Mouse (Mus musculus): ENCODE measurements around the gene Olfr1140. TPM values are rescaled to one million over a fixed set of nuclear protein-coding genes. Genes with fewer than 3 reads are reported as not detected.

Olfr1140 gene
- total and polyA plus RNA-seq, 3 experiments = not detected

DNA sequence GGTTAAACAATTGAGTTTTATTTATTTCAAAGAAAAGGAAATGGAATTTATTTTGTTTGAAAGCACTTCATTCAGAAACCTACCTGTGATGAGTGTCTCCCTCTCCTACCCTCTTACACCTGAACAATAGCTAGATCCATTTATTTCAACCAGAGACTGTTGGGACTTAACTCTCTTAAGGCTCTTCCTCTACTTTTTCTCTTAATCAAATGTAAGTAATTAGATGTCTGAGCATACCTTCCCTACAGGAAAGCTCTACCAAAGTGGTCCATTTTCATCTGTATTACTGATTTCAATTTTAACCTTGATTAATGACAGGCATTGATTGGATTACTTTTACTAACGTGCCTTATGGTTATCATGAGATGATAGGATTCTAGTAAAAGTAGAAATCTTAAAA is 3.7 kb upstream of the Olfr1140 start, which contains the start of gene Olfr1138:
TSS of gene Olfr1138 (minus strand) at position 101 of the 400 bp plus-strand sequence.
- no peak within 1 kb of the TSS for H3K27ac ChIP-seq (ENCODE audit: insufficient read depth, low read depth)
- H3K4me2 ChIP-seq (ENCODE audit: insufficient read depth, low read depth, poor library complexity, severe bottlenecking) = no peak within 1 kb of the TSS
- no peaks in the 10 kb centered on the region for H3K27me3 ChIP-seq (replicated peaks)
- no peak within 1 kb of the TSS for H3K9ac ChIP-seq (ENCODE audit: insufficient read depth, low read depth)
- TF ChIP-seq UBTF (IDR thresholded peaks at IDR 0.05; ENCODE audit: low read depth, low read length) = no peak
- TF ChIP-seq ETS1 (conservative IDR thresholded peaks at IDR 0.05; ENCODE audit: low read depth, low read length) = no peak
- no peak for TF ChIP-seq CTCF (conservative IDR thresholded peaks at IDR 0.05 in 1 of 2, IDR thresholded peaks at IDR 0.05 in 1 of 2; ENCODE audit: low read depth in 2 of 2, low read length in 2 of 2)
- dilution Hi-C loops (cut with MboI; ENCODE audit: extremely low pct_ligation_motif_present, extremely low pct_unique_long_range_greater_than_20kb, low sequenced_read_pairs) = no loop called here
- H3K4me1 ChIP-seq (ENCODE audit: control insufficient read depth in 1 of 2, insufficient read depth in 2 of 2) = no peaks in the 10 kb centered on the region
- peaks cover 17% of the 10 kb centered on the region for H3K9me3 ChIP-seq (replicated peaks; ENCODE audit: low read length)
- no peaks in the 10 kb centered on the region for H3K36me3 ChIP-seq (replicated peaks in 1 of 2; ENCODE audit: control insufficient read depth in 1 of 2, insufficient read depth in 1 of 2, low read length in 1 of 2)
- no peak within 1 kb of the TSS for H3K4me3 ChIP-seq (replicated peaks in 1 of 3; ENCODE audit: low read depth in 2 of 3, low read length in 2 of 3, poor library complexity in 1 of 3)
- in situ Hi-C loops (cut with MboI; ENCODE audit: low pct_ligation_motif_present, low pct_unique_long_range_greater_than_20kb, low sequenced_read_pairs) = no loop called here
- no peaks in the 10 kb centered on the region for H3K79me2 ChIP-seq (replicated peaks; ENCODE audit: control insufficient read depth, extremely low read depth, insufficient read depth, poor library complexity, severe bottlenecking)
- DNase-seq (ENCODE audit: extremely low read depth) = no peak

DNA sequence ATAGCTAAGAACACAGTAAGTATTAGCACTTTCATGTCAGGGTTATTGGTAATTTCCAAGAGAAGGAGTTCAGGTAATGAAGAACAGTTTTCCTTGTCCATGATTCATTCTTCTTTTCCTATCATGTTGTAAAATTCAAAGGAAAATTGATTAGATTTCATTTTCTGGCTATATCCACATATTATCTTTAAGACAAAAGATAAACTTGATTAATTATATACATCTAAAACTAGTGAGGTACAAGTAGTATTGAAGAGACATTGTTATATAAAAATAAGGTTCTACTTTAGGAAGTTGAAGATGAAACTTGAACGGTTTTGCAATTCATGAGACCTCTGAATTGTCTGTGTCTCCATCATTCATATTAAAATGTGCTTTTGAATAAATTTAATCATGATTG is 10.3 kb downstream of the Olfr1140 start, which contains the start of gene Olfr1141:
TSS of gene Olfr1141 (minus strand) at position 101 of the 400 bp plus-strand sequence.
- no peak for DNase-seq (ENCODE audit: extremely low read depth)
- H3K27ac ChIP-seq (ENCODE audit: insufficient read depth, low read depth) = no peak within 1 kb of the TSS
- H3K4me3 ChIP-seq (replicated peaks in 1 of 3; ENCODE audit: low read depth in 2 of 3, low read length in 2 of 3, poor library complexity in 1 of 3) = no peak within 1 kb of the TSS
- no peaks in the 10 kb centered on the region for H3K36me3 ChIP-seq (replicated peaks in 1 of 2; ENCODE audit: control insufficient read depth in 1 of 2, insufficient read depth in 1 of 2, low read length in 1 of 2)
- no peaks in the 10 kb centered on the region for H3K79me2 ChIP-seq (replicated peaks; ENCODE audit: control insufficient read depth, extremely low read depth, insufficient read depth, poor library complexity, severe bottlenecking)
- dilution Hi-C loops (cut with MboI; ENCODE audit: extremely low pct_ligation_motif_present, extremely low pct_unique_long_range_greater_than_20kb, low sequenced_read_pairs) = no loop called here
- no peaks in the 10 kb centered on the region for H3K4me1 ChIP-seq (ENCODE audit: control insufficient read depth in 1 of 2, insufficient read depth in 2 of 2)
- no peak for TF ChIP-seq ELF1 (IDR thresholded peaks at IDR 0.05; ENCODE audit: low read depth, low read length)
- TF ChIP-seq CTCF (conservative IDR thresholded peaks at IDR 0.05 in 1 of 2, IDR thresholded peaks at IDR 0.05 in 1 of 2; ENCODE audit: low read depth in 2 of 2, low read length in 2 of 2) = no peak
- H3K4me2 ChIP-seq (ENCODE audit: insufficient read depth, low read depth, poor library complexity, severe bottlenecking) = no peak within 1 kb of the TSS
- H3K9me3 ChIP-seq (replicated peaks; ENCODE audit: low read length) = peaks cover 11% of the 10 kb centered on the region
- no peaks in the 10 kb centered on the region for H3K27me3 ChIP-seq (replicated peaks)
- in situ Hi-C loops (cut with MboI; ENCODE audit: low pct_ligation_motif_present, low pct_unique_long_range_greater_than_20kb, low sequenced_read_pairs) = no loop called here
- H3K9ac ChIP-seq (ENCODE audit: insufficient read depth, low read depth) = no peak within 1 kb of the TSS

DNA sequence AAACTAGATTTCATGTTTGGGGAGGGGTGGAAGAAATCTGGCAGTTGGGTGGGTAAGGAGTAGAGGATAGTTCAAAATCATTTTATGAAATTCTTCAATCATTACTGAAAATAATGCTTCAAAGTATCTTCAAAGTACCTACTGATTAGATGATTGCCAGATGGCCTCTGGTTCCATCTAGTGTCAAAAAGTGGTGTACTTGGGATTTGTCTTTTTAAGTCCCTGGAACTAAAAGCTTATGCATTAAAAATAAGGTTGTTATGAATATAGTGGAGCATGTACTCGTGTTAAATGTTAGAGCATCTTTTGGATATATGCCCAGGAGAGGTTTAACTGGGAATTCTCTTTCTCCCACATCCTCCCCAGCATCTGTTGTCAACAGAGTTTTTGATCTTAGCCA is 32.6 kb downstream of the Olfr1140 start:
- Histone ChIP-seq H3K4me3 (replicated peaks in 1 of 3; ENCODE audit: low read depth in 2 of 3, low read length in 2 of 3, poor library complexity in 1 of 3) (no peak overlapping the region), H3K4me1 (ENCODE audit: control insufficient read depth in 1 of 2, insufficient read depth in 2 of 2) (no peaks in the 10 kb centered on the region), H3K79me2 (replicated peaks; ENCODE audit: control insufficient read depth, extremely low read depth, insufficient read depth, poor library complexity, severe bottlenecking) (no peaks in the 10 kb centered on the region), H3K27ac (ENCODE audit: insufficient read depth, low read depth) (no peak overlapping the region), H3K9me3 (replicated peaks; ENCODE audit: low read length) (peaks cover 13% of the 10 kb centered on the region), H3K36me3 (replicated peaks in 1 of 2; ENCODE audit: control insufficient read depth in 1 of 2, insufficient read depth in 1 of 2, low read length in 1 of 2) (no peaks in the 10 kb centered on the region), H3K27me3 (replicated peaks) (no peaks in the 10 kb centered on the region), H3K9ac (ENCODE audit: insufficient read depth, low read depth) (no peak overlapping the region), H3K4me2 (ENCODE audit: insufficient read depth, low read depth, poor library complexity, severe bottlenecking) (no peak overlapping the region)
- in situ Hi-C loops (cut with MboI; ENCODE audit: low pct_ligation_motif_present, low pct_unique_long_range_greater_than_20kb, low sequenced_read_pairs) (no loop called here), dilution Hi-C loops (cut with MboI; ENCODE audit: extremely low pct_ligation_motif_present, extremely low pct_unique_long_range_greater_than_20kb, low sequenced_read_pairs) (no loop called here)
- TF ChIP-seq CTCF (conservative IDR thresholded peaks at IDR 0.05 in 1 of 2, IDR thresholded peaks at IDR 0.05 in 1 of 2; ENCODE audit: low read depth in 2 of 2, low read length in 2 of 2) (no peak), TCF12 (IDR thresholded peaks at IDR 0.05; ENCODE audit: low read depth, low read length) (no peak), GABPA (IDR thresholded peaks at IDR 0.05; ENCODE audit: insufficient replicate concordance, low read depth, low read length) (no peak), SIN3A (IDR thresholded peaks at IDR 0.05; ENCODE audit: low read length) (no peak), NRF1 (IDR thresholded peaks at IDR 0.05; ENCODE audit: low read depth, low read length) (no peak), SMC3 (IDR thresholded peaks at IDR 0.05; ENCODE audit: low read depth, low read length) (no peak), MXI1 (IDR thresholded peaks at IDR 0.05; ENCODE audit: low read depth, low read length) (no peak), KAT2A (IDR thresholded peaks at IDR 0.05; ENCODE audit: insufficient replicate concordance, low read length) (no peak), MAZ (IDR thresholded peaks at IDR 0.05; ENCODE audit: low read depth, low read length) (no peak), E2F4 (IDR thresholded peaks at IDR 0.05; ENCODE audit: insufficient replicate concordance, low read depth, low read length) (no peak), TBP (conservative IDR thresholded peaks at IDR 0.05; ENCODE audit: low read depth, low read length) (no peak), HCFC1 (IDR thresholded peaks at IDR 0.05; ENCODE audit: low read depth, low read length) (no peak), USF1 (IDR thresholded peaks at IDR 0.05; ENCODE audit: low read depth, low read length) (no peak), RAD21 (IDR thresholded peaks at IDR 0.05; ENCODE audit: low read depth, low read length) (no peak), MEF2A (IDR thresholded peaks at IDR 0.05; ENCODE audit: borderline replicate concordance, low read depth, low read length) (no peak), JUND (conservative IDR thresholded peaks at IDR 0.05; ENCODE audit: low read depth, low read length) (no peak), CHD2 (IDR thresholded peaks at IDR 0.05; ENCODE audit: low read length) (no peak), CHD1 (IDR thresholded peaks at IDR 0.05; ENCODE audit: low read depth, low read length) (no peak), MAX (IDR thresholded peaks at IDR 0.05; ENCODE audit: low read length) (no peak)
- DNase-seq (ENCODE audit: extremely low read depth) = no peak

Data from CH12.LX (cell line).